Mouse (Mus musculus) heart, adult 9 months (tissue): ENCODE results near the gene Nrf1.

ENCODE experiments used
- DNase-seq, 2 experiments: peaks; one replicate each; pipeline ENCODE4 v3.0.0; 2022; ENCODE audit warnings: low spot score in 2 of 2

Gene Nrf1

GRCm38 (mm10) chr6:30175225-30175917, 127.6 kb downstream of the Nrf1 start:
- no peak for DNase-seq

- DNase-seq = no peak
Measured at GRCm38 (mm10) chr6:30175918-30176421, 128.2 kb downstream of the Nrf1 start.

GRCm38 (mm10) chr6:30176496-30176895, 128.7 kb downstream of the Nrf1 start:
- DNase-seq = no peak

GRCm38 (mm10) chr6:30177305-30177704, 129.5 kb downstream of the Nrf1 start:
- DNase-seq = no peak

- no peak for DNase-seq
Measured at GRCm38 (mm10) chr6:30178023-30178639, 130.3 kb downstream of the Nrf1 start.

- DNase-seq = no peak
Measured at GRCm38 (mm10) chr6:30179046-30179445, 131.3 kb downstream of the Nrf1 start.

GRCm38 (mm10) chr6:30180321-30180720, 132.5 kb downstream of the Nrf1 start:
- DNase-seq = no peak

GRCm38 (mm10) chr6:30182038-30182437, 134.2 kb downstream of the Nrf1 start:
- no peak for DNase-seq

GRCm38 (mm10) chr6:30183624-30184023, 135.8 kb downstream of the Nrf1 start:
- no peak for DNase-seq

- no peak for DNase-seq
Measured at GRCm38 (mm10) chr6:30195656-30196055, 147.9 kb downstream of the Nrf1 start.

GRCm38 (mm10) chr6:30196143-30196542, 148.4 kb downstream of the Nrf1 start:
- no peak for DNase-seq
